Mouse (Mus musculus) forebrain, embryonic 12.5 days (tissue): Measurements from ENCODE around the gene Ascc3. TPM values are rescaled to one million over a fixed set of nuclear protein-coding genes. Genes with fewer than 3 reads are reported as not detected.

ENCODE experiments used
- ATAC-seq: fragments of 200-750 bp; cut with Nextera tagmentation; 2 replicates; pipeline ENCODE4 v1.8.0; 2017; ENCODE audit warnings: moderate TSS enrichment; ENCODE audit not compliant: low FRiP score
- H3K27ac ChIP-seq: fragments of 300-500 bp; sonication (generic); 2 replicates; pipeline ENCODE4 v1.5.1; 2016; ENCODE audit warnings: mild to moderate bottlenecking
- H3K27me3 ChIP-seq: fragments of 300-500 bp; sonication (generic); 2 replicates; pipeline ENCODE4 v1.6.1; 2016; ENCODE audit warnings: mild to moderate bottlenecking
- H3K36me3 ChIP-seq: fragments of 300-500 bp; sonication (generic); replicated peaks from 2 replicates; pipeline ENCODE4 v1.6.1; 2016; ENCODE audit warnings: mild to moderate bottlenecking
- H3K4me1 ChIP-seq: fragments of 300-500 bp; sonication (generic); 2 replicates; pipeline ENCODE4 v1.6.1; 2016
- H3K4me2 ChIP-seq: fragments of 300-500 bp; sonication (generic); 2 replicates; pipeline ENCODE4 v1.6.1; 2016; ENCODE audit warnings: mild to moderate bottlenecking, moderate library complexity
- H3K4me3 ChIP-seq: fragments of 300-500 bp; sonication (generic); replicated peaks from 2 replicates; pipeline ENCODE4 v1.5.1; 2016; ENCODE audit warnings: mild to moderate bottlenecking
- H3K9ac ChIP-seq: fragments of 300-500 bp; sonication (generic); 2 replicates; pipeline ENCODE4 v1.6.1; 2016; ENCODE audit warnings: mild to moderate bottlenecking
- H3K9me3 ChIP-seq: fragments of 300-500 bp; sonication (generic); 2 replicates; pipeline ENCODE4 v1.6.1; 2016
- WGBS: fragments of 180-500 bp; shearing (Covaris S2); methylation state at CpG from one replicate; pipeline ENCODE4 v1.1.7; 2016; 5-methylcytosine and 5-hydroxymethylcytosine counted together
- polyA plus RNA-seq: library from polyadenylated mRNA; unstranded; fragments of >200 nt; fragmentation: Nextera tagmentation; extraction: Ambion mirVana; gene quantifications from 2 replicates; pipeline ENCODE4 v1.2.1, GENCODE M21; 2016

The Ascc3 gene
- polyA plus RNA-seq, 1 experiment from 2014 or later: 23.5 TPM

DNA sequence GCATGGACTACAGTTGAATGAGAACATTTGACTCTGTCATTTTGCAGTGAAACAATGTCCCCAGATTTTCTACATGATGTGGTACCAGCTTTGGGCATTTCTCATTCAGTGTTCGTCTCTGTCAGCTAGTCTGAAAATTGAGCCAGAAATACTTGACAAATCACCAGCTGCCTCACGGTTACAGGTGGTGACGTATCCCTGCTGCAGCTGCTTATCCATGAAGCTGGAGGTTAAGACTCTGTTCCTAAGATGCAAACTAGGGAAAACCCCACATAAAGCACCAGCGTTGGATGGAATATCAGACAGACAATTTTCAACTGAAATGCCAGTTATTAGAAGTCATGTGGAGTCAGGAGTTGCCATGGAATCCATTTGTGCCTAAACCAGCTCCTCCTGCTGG is 293.8 kb downstream of the Ascc3 start:
- H3K9me3 ChIP-seq: no peaks in the 10 kb centered on the region
- H3K27ac ChIP-seq: no peak overlapping the region
- H3K36me3 ChIP-seq: no peaks in the 10 kb centered on the region
- no peak overlapping the region for H3K4me2 ChIP-seq
- 68% methylated on average over 4 of the region's 4 CpGs for WGBS
- H3K27me3 ChIP-seq: peaks cover 40% of the 10 kb centered on the region
- ATAC-seq: no peak
- no peak overlapping the region for H3K9ac ChIP-seq
- H3K4me1 ChIP-seq: no peaks in the 10 kb centered on the region
- H3K4me3 ChIP-seq: no peak overlapping the region

DNA sequence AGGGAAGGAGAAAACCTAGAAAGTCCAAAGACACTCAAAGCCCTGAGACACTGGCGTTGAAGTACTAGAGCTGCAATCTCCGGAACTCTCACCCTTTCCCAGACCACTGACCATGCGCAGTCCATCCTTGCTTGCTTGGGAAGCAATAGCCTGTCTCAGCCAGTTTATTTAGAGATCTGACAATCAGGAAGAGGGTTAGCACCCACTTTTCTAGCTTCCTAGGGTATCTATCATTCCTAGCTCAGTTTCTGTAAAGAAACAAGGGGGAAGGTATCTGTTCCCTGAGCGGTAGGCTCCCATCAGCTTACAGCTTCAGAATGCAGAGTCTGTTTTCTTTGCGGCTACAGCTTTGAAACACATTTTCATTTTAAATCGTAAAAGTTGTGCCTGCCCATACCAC is 298.2 kb downstream of the Ascc3 start:
- H3K36me3 ChIP-seq: no peaks in the 10 kb centered on the region
- no peak overlapping the region for H3K9ac ChIP-seq
- no peak overlapping the region for H3K4me3 ChIP-seq
- no peak overlapping the region for H3K27ac ChIP-seq
- no peaks in the 10 kb centered on the region for H3K9me3 ChIP-seq
- WGBS: 15% methylated on average over 6 of the region's 6 CpGs
- no peak overlapping the region for H3K4me2 ChIP-seq
- peaks cover 18% of the 10 kb centered on the region for H3K4me1 ChIP-seq
- no peak for ATAC-seq
- H3K27me3 ChIP-seq: peaks cover 80% of the 10 kb centered on the region

DNA sequence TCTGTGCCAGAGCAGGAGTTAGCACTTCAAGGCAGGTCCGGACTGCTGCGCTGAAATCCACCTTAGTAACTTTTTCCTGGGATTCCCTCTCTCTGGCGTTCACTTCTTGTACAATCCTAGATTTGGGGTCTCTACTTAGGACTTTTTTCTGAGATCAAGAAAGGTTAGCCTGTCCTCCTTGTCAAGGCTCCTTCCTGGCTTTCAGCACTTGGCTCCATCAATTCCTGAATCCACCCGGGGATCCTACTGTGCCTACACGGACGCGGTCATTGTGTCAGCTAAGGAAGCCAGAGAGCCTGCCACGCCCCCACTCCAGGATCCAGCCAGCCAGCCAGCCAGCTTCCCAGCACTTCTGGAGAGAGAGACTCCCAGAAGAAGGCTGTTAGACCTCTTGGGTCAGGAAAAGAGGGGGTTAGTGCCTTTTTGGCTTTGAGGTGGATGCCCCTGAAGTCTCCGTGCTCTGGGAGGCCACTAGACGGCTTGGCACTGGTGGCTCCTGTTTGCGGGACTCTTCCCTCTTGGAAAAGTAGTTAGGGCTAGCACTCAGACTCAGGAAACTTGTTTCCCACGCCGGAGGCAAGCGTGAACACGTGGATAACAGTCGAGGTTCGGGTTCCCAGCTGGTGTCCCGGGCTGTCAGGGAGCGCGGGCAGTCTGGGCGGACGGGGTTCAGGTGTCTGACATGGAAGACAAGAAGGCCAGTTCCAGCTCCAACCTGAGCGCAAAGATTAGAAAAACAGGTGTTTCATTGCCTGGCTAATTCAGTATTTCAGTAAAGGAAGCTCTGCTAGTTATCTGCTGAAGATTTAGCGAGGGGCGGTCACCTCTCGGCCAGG is 299.6 kb downstream of the Ascc3 start:
- H3K4me3 ChIP-seq: peak overlapping the region; percentile 10; the same call in 1 of the 2 replicates
- peak overlapping the region; percentile 17 for H3K4me2 ChIP-seq
- H3K4me1 ChIP-seq: peaks cover 18% of the 10 kb centered on the region
- H3K36me3 ChIP-seq: no peaks in the 10 kb centered on the region
- H3K9ac ChIP-seq: no peak overlapping the region
- H3K9me3 ChIP-seq: no peaks in the 10 kb centered on the region
- H3K27me3 ChIP-seq: peaks cover 88% of the 10 kb centered on the region
- under 1% methylated on average over 26 of the region's 26 CpGs for WGBS
- ATAC-seq: no peak
- H3K27ac ChIP-seq: no peak overlapping the region

DNA sequence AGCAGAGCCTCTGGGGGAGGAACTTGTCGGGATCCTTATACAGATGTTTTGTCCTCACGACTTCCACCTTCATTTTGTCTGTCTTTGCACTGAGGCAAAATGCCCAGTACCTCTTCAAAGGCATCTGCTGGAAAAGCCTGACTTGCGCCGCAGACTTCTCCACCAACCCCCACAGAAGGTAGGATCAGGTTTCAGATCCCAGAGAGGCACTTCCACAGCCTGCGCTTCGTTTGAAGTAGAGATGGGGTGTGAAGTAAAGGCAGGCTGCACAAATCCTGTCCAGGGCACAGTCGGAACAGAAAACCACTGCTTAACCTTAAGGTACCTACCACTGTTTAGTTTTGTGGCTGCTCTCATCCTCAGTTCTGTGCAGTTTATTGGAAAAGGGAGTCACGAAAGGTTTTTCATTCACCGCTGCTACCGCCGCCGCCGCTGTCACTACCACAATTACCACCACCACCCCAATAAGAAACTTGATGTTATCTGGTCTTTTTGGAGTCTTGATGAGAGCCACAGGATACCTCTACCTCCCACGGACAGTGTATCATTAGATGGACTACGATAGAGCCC is 300.4 kb downstream of the Ascc3 start:
- Histone ChIP-seq H3K27ac (no peak overlapping the region), H3K4me2 (peak overlapping the region; percentile 17)
- 1% methylated on average over 15 of the region's 15 CpGs for WGBS

DNA sequence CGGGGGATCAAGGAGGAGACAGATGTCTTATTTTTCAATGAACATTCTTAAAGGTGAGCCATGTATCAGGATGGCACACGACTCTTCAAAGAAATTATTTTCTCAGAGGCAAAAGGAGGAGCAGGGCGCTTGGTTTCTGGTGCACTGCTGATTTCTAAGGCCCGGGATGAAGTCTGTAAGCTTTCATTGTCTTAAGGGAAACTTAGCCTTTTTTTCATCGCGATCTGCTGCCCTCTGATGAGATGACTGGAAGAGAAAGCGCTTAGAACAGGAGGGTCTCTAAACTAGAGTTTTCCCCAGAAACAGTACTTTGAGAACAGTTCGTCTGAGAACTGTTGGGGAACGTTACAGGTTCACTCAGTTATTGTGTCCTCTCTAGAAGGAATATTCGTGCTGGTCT is 301.1 kb downstream of the Ascc3 start:
- H3K27ac ChIP-seq: no peak overlapping the region
- H3K4me1 ChIP-seq: peaks cover 18% of the 10 kb centered on the region
- no peak overlapping the region; the same call in 1 of the 2 replicates for H3K4me2 ChIP-seq
- no peaks in the 10 kb centered on the region for H3K9me3 ChIP-seq
- peaks cover 90% of the 10 kb centered on the region for H3K27me3 ChIP-seq
- peak overlapping the region; percentile 51; the same call in 1 of the 2 replicates for H3K4me3 ChIP-seq
- WGBS: 2% methylated on average over 10 of the region's 10 CpGs
- H3K36me3 ChIP-seq: no peaks in the 10 kb centered on the region
- no peak overlapping the region for H3K9ac ChIP-seq
- ATAC-seq: no peak

More for the DNA sequence above, 300.4 kb downstream of the Ascc3 start:
- Histone ChIP-seq H3K4me3 (peak overlapping the region; percentile 10; the same call in 1 of the 2 replicates), H3K27me3 (peaks cover 88% of the 10 kb centered on the region), H3K4me1 (peaks cover 18% of the 10 kb centered on the region), H3K9me3 (no peaks in the 10 kb centered on the region), H3K36me3 (no peaks in the 10 kb centered on the region), H3K9ac (no peak overlapping the region)
- no peak for ATAC-seq

DNA sequence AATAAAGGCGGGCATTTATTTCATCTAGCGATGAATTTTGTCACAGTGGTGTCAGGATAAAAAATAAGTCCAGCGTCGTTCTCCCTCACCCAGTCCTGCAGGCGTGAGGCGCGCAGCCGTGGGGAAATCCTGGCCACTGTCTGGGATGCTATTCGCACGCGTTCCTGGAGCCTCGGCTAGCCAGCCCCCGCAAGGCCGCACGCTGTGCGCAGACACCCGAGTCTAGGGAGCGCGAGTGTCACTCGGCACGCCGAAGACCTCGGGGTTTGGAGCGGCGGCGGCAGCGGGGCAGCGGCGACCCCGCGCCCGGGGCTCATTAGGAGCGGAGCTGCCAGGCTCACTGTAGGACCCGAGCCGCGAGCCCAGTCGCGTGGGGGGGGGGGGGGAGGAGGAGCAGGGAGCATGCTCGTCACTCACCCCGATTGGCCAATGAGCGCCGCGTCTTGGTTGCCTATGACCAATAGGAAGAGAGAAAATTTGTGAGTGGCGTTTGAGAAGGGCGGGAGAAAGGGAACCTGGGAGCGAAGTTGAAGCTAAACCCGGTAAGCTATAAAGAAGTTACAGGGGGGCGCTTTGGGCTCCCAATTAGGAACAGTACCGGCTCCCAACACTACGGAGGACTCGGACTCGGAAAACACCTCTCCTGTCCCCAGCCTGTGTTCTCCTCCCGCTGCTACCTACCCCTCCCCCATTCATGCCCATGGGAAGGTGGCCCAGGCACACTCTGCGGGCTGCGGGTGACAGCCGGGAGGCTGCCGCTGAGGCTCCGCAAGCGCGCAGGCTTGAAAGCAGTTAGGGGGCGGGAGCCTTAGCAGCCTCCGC is 301.9 kb downstream of the Ascc3 start, which contains the start of gene Sim1:
Sim1 (plus strand) TSS at position 585 of the 822 bp plus-strand sequence.
- peak; percentile 97 for ATAC-seq
- H3K4me1 ChIP-seq: peaks cover 18% of the 10 kb centered on the region
- H3K4me3 ChIP-seq: peak within 1 kb of the TSS; percentile 51
- H3K9me3 ChIP-seq: no peaks in the 10 kb centered on the region
- under 1% methylated on average over 56 of the region's 62 CpGs for WGBS
- peaks cover 86% of the 10 kb centered on the region for H3K27me3 ChIP-seq
- H3K9ac ChIP-seq: peak within 1 kb of the TSS; percentile 38
- H3K4me2 ChIP-seq: peak within 1 kb of the TSS; percentile 90
- H3K36me3 ChIP-seq: no peaks in the 10 kb centered on the region
- H3K27ac ChIP-seq: 0 out of 2 replicates have a peak within 1 kb of the TSS, but pooled peaks have one; percentile 25

DNA sequence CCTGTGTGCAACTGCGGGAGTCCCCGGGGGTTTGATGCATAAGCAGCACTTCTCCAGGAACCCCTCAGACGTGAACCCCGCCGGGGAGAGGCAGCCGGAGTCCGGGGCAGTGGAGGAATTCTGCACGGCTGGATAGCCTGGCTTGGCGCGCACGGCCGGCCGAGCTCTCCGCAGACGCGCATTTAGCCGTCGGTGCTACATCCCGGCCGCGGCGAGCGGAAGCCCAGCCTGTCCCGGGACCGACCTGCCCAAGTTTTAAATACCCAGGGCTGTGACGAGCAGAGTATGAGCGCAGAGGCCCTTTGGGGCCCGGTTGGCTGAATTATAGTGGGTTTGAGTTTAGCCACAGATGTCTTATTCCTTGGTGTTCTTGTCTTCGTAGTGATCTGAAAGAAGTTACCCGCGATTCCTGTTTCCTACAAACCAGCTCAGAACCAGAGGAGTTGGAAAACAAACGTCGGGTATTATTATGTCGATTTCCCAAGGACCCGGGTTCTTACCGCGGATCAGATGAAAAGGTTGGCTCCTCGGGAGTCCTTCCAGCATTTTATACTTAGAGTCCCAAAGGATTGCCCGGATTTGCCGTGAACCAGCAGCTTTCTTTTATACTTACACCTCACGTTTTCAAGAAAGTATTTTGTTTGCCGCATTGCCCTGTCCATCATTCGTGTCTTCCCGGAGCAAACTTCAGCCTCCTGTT is 302.8 kb downstream of the Ascc3 start:
- peak overlapping the region; percentile 51 for H3K4me3 ChIP-seq
- no peak; the same call in 1 of the 2 replicates for ATAC-seq
- H3K4me1 ChIP-seq: peaks cover 18% of the 10 kb centered on the region
- H3K9me3 ChIP-seq: no peaks in the 10 kb centered on the region
- WGBS: under 1% methylated on average over 44 of the region's 44 CpGs
- peak overlapping the region; percentile 38 for H3K9ac ChIP-seq
- peaks cover 81% of the 10 kb centered on the region for H3K27me3 ChIP-seq
- peak overlapping the region; percentile 90 for H3K4me2 ChIP-seq
- H3K27ac ChIP-seq: 0 out of 2 replicates have a peak overlapping the region, but pooled peaks have one; percentile 25
- H3K36me3 ChIP-seq: no peaks in the 10 kb centered on the region

DNA sequence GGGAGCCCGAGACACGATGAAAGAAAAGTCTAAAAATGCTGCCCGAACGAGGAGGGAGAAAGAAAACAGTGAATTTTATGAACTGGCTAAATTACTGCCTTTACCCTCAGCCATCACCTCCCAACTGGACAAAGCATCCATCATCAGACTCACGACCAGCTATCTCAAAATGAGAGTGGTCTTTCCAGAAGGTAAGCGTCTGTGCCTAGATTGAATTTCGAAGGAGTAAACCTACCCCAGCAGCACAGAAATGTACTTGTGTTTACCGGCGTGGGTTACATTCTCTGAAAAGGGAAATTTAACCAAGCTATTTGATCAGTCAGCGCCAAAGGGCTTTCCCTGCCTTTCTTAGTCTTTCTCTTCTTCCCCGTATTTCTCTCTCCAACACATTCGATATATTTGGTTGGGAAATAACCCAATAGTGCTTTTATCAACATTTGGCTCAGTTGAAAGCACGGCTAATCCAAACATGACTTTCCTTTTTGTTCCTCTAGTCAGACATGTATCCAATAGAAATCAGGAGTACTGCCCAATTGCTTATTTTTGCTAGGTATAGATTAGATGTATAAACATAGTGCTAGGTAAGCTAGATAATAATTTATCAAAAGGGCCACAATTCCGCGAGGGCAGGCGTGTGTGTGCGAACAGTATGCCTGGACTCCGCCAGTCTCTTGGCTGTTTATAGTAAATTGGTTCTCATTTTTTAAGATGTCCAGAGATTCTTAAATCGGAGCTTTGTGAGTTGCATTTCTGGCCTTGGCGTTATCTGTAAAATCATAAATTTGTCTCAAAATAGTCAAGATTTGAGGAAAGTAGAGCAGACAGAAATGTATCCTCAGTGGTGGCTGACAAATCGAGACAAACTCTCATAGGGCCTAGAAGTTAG is 303.7 kb downstream of the Ascc3 start:
- no peak overlapping the region for H3K9ac ChIP-seq
- H3K4me3 ChIP-seq: peak overlapping the region; percentile 51

GRCm38 (mm10) chr10:50896767-50897390 is 304.4 kb downstream of the Ascc3 start:
- Histone ChIP-seq H3K4me2 (no peak overlapping the region), H3K9me3 (no peaks in the 10 kb centered on the region), H3K4me3 (peak overlapping the region; percentile 51), H3K36me3 (no peaks in the 10 kb centered on the region), H3K4me1 (peaks cover 29% of the 10 kb centered on the region), H3K27me3 (peaks cover 84% of the 10 kb centered on the region), H3K9ac (no peak overlapping the region), H3K27ac (no peak overlapping the region)
- WGBS: 3% methylated on average over 3 of the region's 3 CpGs
- ATAC-seq: no peak

More for the DNA sequence above, 303.7 kb downstream of the Ascc3 start:
- ATAC-seq: no peak
- H3K4me1 ChIP-seq: peaks cover 24% of the 10 kb centered on the region
- WGBS: 4% methylated on average over 21 of the region's 21 CpGs
- no peak overlapping the region for H3K27ac ChIP-seq
- H3K4me2 ChIP-seq: no peak overlapping the region
- H3K9me3 ChIP-seq: no peaks in the 10 kb centered on the region
- no peaks in the 10 kb centered on the region for H3K36me3 ChIP-seq
- H3K27me3 ChIP-seq: peaks cover 83% of the 10 kb centered on the region

DNA sequence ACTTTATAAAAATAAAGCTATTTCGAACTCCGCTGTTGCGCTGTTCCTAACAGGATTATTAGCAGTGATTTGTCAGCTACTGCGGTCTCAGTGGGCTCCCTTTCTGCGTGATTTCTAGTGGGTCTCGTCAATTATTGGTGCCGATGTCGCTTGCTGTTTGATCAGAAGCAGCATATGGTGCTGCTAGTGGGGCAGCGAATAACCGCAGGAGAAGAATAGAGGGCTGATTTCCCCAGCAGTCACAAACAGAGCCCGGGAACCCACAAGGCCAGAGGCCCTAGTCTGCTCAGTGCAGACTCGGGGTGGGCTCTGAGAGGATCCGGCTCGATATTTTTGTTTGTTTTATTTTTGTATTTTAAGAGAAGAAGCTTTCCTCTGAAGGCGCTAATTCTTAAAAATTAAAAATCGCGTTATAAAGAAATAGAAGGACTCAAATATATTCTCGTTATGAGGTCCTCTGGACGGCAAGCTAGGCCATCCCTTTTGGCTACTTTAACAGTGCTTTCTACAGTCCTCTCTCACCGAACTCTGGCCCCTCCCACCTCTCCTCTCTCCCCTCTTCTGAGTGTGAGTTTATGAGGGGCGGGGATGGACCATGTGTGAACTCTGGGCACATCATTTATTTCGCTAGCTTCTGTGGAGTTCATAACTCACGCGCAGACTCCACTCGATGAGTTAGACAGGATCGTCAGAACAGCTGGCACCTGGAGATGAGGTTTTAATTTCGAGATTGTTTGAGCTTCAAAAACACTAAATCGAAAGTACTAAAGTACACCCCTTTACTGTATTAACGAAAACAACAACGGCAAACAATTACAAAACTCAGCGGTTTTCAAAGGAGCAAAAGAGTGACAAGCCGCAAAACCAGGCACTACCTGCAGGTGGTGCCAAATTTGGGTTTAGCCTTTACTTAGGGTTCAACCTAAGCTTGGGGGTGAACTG is 305.3 kb downstream of the Ascc3 start:
- Histone ChIP-seq H3K27ac (no peak overlapping the region; the same call in 1 of the 2 replicates), H3K36me3 (no peaks in the 10 kb centered on the region), H3K9ac (no peak overlapping the region), H3K4me1 (peaks cover 26% of the 10 kb centered on the region), H3K4me3 (peak overlapping the region; percentile 10), H3K9me3 (no peaks in the 10 kb centered on the region), H3K4me2 (peak overlapping the region; percentile 17; the same call in 1 of the 2 replicates), H3K27me3 (peaks cover 82% of the 10 kb centered on the region)
- 1% methylated on average over 32 of the region's 32 CpGs for WGBS
- ATAC-seq: no peak
